Mouse (Mus musculus) intestine, postnatal 0 days (tissue): ENCODE data around the gene Duoxa1. TPM values are rescaled to one million over a fixed set of nuclear protein-coding genes. Genes with fewer than 3 reads are reported as not detected.

ENCODE experiments used
- ATAC-seq: fragments of 200-750 bp; cut with Nextera tagmentation; 2 replicates; pipeline ENCODE4 v1.8.0; 2017; ENCODE audit warnings: mild to moderate bottlenecking, moderate TSS enrichment, moderate library complexity
- H3K27ac ChIP-seq: fragments of 300-500 bp; sonication (generic); 2 replicates; pipeline ENCODE4 v1.5.1; 2014; ENCODE audit warnings: mild to moderate bottlenecking, low read depth, low read length, moderate library complexity
- H3K27me3 ChIP-seq: fragments of 300-500 bp; sonication (generic); replicated peaks from 2 replicates; pipeline ENCODE4 v1.6.1; 2014; ENCODE audit warnings: low read length, mixed read lengths; ENCODE audit not compliant: control insufficient read depth, insufficient read depth
- H3K36me3 ChIP-seq: fragments of 300-500 bp; sonication (generic); 2 replicates; pipeline ENCODE4 v1.6.1; 2014; ENCODE audit warnings: mild to moderate bottlenecking, moderate library complexity; ENCODE audit not compliant: control insufficient read depth, insufficient read depth
- H3K4me1 ChIP-seq: fragments of 300-500 bp; sonication (generic); replicated peaks from 2 replicates; pipeline ENCODE4 v1.6.1; 2014; ENCODE audit warnings: antibody characterized with exemption, low read length, mixed read lengths; ENCODE audit not compliant: control insufficient read depth, insufficient read depth
- H3K4me2 ChIP-seq: fragments of 300-500 bp; sonication (generic); replicated peaks from 2 replicates; pipeline ENCODE4 v1.6.1; 2014; ENCODE audit warnings: low read depth, mild to moderate bottlenecking, moderate library complexity
- H3K4me3 ChIP-seq: fragments of 300-500 bp; sonication (generic); 2 replicates; pipeline ENCODE4 v1.5.1; 2014; ENCODE audit warnings: low read depth, low read length
- H3K9ac ChIP-seq: fragments of 300-500 bp; sonication (generic); 2 replicates; pipeline ENCODE4 v1.6.1; 2014; ENCODE audit warnings: mild to moderate bottlenecking, low read depth, low read length
- H3K9me3 ChIP-seq: fragments of 300-500 bp; sonication (generic); 2 replicates; pipeline ENCODE4 v1.6.1; 2016; ENCODE audit warnings: mixed run types; ENCODE audit not compliant: control insufficient read depth
- CTCF ChIP-seq: sonication (generic); IDR thresholded peaks from 2 replicates; pipeline ENCODE4 v1.5.1; 2016; ENCODE audit warnings: low read depth, mild to moderate bottlenecking, control low read depth, antibody characterized with exemption, moderate library complexity
- WGBS: fragments of 180-500 bp; shearing (Covaris S2); extraction: QIAGEN DNeasy Blood & Tissue Kit; methylation state at CpG from one replicate; pipeline ENCODE4 v1.1.7; 2014; 5-methylcytosine and 5-hydroxymethylcytosine counted together
- polyA plus RNA-seq: library from polyadenylated mRNA; unstranded; fragments of >200 nt; fragmentation: Nextera tagmentation; extraction: Ambion mirVana; gene quantifications from 2 replicates; pipeline ENCODE4 v1.2.1, GENCODE M21; 2015

Duoxa1 gene
- polyA plus RNA-seq, 1 experiment from 2014 or later: not detected

DNA sequence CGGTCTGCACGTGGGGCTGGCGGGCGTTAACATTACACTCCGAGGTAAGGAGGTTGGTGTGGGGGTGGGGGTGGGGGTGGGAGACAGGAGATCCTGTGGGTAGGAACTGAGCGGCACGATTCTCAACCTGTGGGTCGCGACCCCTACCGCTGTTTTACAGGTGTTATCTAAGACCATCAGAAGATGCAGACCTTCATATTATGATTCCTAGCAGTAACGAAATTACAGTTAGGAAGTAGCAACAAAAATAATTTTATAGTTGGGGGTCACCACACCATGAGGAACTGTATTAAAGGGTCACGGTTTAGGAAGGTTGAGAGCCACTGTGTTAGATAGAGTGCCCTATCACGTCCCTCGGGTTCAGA lies 12.9 kb downstream of the Duoxa1 start:
- Histone ChIP-seq H3K27ac (no peak overlapping the region), H3K36me3 (no peaks in the 10 kb centered on the region), H3K27me3 (peaks cover 73% of the 10 kb centered on the region), H3K4me1 (peaks cover 29% of the 10 kb centered on the region), H3K4me2 (peak overlapping the region; percentile 57), H3K9me3 (no peaks in the 10 kb centered on the region), H3K9ac (no peak overlapping the region), H3K4me3 (peak overlapping the region; percentile 15)
- 10% methylated on average over 14 of the region's 14 CpGs for WGBS
- no peak for ATAC-seq
- TF ChIP-seq CTCF: no peak

DNA sequence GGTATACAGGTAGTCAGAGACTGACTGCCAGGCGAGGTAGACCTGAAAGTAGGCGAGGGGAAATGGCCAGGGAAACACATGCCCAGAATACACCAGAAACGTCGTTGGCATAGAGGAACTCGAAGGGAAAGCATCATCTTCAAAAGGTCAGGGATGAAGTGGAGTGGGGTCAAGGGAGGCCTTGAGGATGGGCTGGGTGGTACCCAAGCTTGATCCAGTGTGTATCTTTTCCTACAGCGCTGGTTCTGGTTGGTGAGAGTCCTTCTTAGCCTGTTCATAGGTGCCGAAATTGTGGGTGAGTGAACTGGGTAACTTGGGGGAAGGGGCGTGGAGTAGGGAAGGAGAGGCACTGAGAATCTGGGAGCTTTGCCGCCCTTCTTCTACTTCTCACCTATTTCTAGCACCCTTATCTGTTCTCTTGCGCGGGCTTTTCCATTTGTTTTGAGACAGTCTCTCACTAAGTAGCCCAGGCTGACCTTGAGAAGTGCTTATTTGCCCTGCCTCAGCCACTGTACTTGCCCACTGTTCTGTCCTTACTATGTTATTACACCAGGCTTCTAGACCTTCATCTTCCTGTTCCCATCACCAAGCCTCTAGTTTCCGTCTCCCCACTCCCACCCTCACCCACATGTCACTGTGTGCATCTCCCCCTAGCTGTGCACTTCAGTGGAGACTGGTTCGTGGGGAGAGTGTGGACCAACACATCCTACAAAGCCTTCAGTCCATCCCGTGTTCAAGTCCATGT lies 13.4 kb downstream of the Duoxa1 start:
- Histone ChIP-seq H3K36me3 (no peaks in the 10 kb centered on the region), H3K4me3 (no peak overlapping the region), H3K4me1 (peaks cover 29% of the 10 kb centered on the region), H3K27ac (no peak overlapping the region), H3K9ac (no peak overlapping the region), H3K4me2 (no peak overlapping the region), H3K9me3 (no peaks in the 10 kb centered on the region), H3K27me3 (peaks cover 76% of the 10 kb centered on the region)
- TF ChIP-seq CTCF: no peak
- no peak for ATAC-seq
- 26% methylated on average over 14 of the region's 14 CpGs for WGBS

DNA sequence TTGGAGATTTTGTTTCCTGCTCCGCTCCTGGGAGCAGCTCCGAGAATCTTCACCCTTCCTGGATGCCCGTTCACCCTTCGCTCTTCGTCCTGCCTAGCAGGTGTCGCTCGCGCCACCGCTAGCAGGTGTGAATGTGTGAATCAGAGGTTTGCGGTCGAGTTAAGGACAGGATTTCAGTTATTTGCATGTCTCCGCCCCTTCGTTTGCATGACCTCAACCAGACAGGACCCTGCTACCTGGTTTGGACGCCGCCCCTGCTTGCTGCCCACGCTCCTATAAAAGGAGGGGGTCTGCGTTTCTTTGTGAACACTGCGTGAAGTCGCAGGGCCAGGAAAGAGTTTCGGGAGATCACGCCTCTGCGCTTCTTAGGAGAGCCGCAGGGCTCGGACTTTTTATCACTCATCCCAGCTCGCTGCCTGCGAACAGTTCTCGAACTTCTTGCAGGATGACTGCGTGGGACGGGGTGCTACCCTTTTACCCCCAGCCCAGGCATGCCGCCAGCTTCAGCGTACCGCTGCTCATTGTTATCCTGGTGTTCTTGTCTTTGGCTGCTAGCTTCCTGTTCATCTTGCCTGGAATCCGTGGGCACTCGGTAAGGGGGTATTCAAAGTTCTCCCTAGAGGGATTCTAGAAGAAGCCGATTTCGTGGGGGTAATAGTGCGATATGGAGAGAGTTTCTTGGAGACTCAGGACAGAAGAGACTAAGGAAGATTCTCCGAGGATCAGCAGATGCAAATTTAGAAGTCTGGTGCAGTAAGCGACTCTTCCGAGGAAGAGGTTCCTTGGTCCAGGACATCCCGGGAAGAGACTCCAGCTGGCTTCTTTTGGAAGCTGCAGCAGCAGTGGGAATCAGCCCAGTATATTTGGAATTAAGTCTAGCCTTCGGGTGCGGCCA lies 14.7 kb downstream of the Duoxa1 start, which contains the start of gene Duoxa2:
Duoxa2 (plus strand) TSS at position 305 of the 895 bp plus-strand sequence.
- Histone ChIP-seq H3K36me3 (no peaks in the 10 kb centered on the region), H3K9me3 (no peaks in the 10 kb centered on the region), H3K4me1 (peaks cover 29% of the 10 kb centered on the region), H3K4me2 (peak within 1 kb of the TSS; percentile 51), H3K27me3 (peaks cover 80% of the 10 kb centered on the region), H3K27ac (no peak within 1 kb of the TSS), H3K4me3 (peak within 1 kb of the TSS; percentile 27), H3K9ac (no peak within 1 kb of the TSS)
- no peak for ATAC-seq
- TF ChIP-seq CTCF: no peak
- WGBS: 2% methylated on average over 43 of the region's 43 CpGs

DNA sequence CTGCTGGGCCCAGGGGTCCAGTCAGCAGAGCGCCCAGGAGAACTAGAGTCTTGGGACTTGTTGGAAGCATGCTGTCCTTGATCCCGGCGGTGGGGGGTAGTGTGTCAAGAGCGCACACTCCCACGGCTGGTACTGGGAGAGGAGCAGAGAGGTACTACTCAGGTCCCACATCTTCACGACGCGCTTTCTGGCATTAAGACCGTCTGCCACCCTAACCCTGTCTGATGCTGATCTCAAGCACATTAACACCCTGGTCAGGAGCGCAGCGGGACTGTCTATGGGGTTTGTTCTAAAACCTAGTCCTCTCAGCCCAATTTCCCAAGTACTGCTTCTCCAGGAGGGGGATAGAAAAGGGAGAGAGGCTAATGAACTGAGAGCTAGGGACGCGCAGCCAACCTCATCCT lies 15.4 kb downstream of the Duoxa1 start, which contains the start of gene Duox2:
Duox2 (minus strand) TSS at position 354 of the 404 bp plus-strand sequence.
- H3K27ac ChIP-seq: no peak within 1 kb of the TSS
- H3K4me3 ChIP-seq: peak within 1 kb of the TSS; percentile 27
- H3K9me3 ChIP-seq: no peaks in the 10 kb centered on the region
- H3K27me3 ChIP-seq: peaks cover 81% of the 10 kb centered on the region
- H3K36me3 ChIP-seq: no peaks in the 10 kb centered on the region
- H3K4me1 ChIP-seq: peaks cover 29% of the 10 kb centered on the region
- H3K4me2 ChIP-seq: peak within 1 kb of the TSS; percentile 51
- no peak within 1 kb of the TSS for H3K9ac ChIP-seq
- 3% methylated on average over 13 of the region's 13 CpGs for WGBS
- TF ChIP-seq CTCF: no peak
- ATAC-seq: no peak

DNA sequence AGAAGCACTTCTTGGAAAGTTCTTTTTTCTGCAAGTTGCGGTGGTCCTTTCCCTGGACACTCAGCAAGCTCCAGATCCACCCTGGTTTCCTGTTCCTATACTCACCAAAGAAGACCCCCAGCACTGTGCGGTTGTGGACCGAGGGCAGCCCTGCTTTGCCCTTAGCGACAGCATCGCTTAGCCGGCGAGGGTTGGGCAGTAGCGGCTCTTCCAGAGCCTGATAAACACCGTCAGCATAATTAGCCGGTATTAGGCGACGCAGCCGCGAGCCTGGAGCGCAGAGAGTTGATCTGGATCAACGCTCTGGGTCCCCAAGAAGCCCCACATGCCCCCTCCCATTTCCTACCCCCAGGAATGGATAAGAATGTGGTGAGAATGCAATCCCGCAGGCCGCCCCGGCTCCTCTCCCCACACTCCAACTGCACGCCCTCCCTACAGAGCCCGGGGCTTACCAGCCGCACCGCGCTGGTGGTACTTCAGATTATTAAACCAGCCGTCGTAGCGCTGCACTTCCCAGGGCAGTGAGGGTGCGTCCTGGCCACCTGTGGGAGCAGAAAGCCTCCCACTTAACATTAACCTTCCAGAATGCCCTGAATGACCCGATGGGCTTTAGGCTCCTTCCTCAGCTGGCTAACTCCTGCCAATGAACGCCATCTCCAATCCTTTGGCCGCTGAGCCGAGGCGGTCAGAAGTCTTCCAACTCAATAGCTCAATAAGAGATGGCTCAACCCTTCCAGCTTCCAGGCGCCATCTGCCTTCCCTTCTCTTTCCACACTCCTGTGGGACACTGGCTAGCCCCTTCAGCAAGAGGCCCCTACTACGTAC lies 16.0 kb downstream of the Duoxa1 start:
- H3K27ac ChIP-seq: no peak overlapping the region
- peaks cover 29% of the 10 kb centered on the region for H3K4me1 ChIP-seq
- 2% methylated on average over 35 of the region's 35 CpGs for WGBS
- no peaks in the 10 kb centered on the region for H3K36me3 ChIP-seq
- no peak for TF ChIP-seq CTCF
- H3K9ac ChIP-seq: no peak overlapping the region
- peak overlapping the region; percentile 27; the same call in 1 of the 2 replicates for H3K4me3 ChIP-seq
- no peaks in the 10 kb centered on the region for H3K9me3 ChIP-seq
- peak overlapping the region; percentile 51 for H3K4me2 ChIP-seq
- no peak for ATAC-seq
- peaks cover 80% of the 10 kb centered on the region for H3K27me3 ChIP-seq

DNA sequence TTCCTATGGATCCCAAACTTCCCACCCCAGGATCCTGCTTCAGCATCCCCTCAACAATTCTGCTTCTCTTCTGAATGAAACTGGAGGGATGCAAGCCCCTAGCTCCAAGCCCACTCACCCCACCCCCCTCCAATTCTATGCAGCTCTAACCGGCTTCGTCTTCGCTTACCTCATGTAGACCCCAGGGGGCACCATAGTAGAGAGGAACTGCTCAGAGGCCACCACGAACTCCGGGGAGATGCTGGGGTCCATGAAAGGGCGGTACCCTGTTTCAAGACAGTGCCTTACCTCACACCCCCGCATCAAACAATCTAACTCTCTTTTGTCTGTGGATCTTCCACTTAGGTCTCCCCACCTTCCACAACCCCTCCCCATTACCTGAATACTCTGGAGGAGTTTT lies 18.6 kb downstream of the Duoxa1 start:
- H3K36me3 ChIP-seq: no peaks in the 10 kb centered on the region
- H3K9ac ChIP-seq: no peak overlapping the region
- H3K4me1 ChIP-seq: peaks cover 17% of the 10 kb centered on the region
- H3K9me3 ChIP-seq: no peaks in the 10 kb centered on the region
- TF ChIP-seq CTCF: peak; percentile 33
- peaks cover 54% of the 10 kb centered on the region for H3K27me3 ChIP-seq
- H3K4me3 ChIP-seq: no peak overlapping the region
- 12% methylated on average over 7 of the region's 7 CpGs for WGBS
- ATAC-seq: no peak
- H3K27ac ChIP-seq: no peak overlapping the region
- H3K4me2 ChIP-seq: no peak overlapping the region
